Mouse (Mus musculus): Measurements from ENCODE around the gene Pde11a. TPM values are rescaled to one million over a fixed set of nuclear protein-coding genes. Genes with fewer than 3 reads are reported as not detected.

Pde11a gene
- polyA plus RNA-seq, 1 experiment from 2014 or later: 0.96 TPM

DNA sequence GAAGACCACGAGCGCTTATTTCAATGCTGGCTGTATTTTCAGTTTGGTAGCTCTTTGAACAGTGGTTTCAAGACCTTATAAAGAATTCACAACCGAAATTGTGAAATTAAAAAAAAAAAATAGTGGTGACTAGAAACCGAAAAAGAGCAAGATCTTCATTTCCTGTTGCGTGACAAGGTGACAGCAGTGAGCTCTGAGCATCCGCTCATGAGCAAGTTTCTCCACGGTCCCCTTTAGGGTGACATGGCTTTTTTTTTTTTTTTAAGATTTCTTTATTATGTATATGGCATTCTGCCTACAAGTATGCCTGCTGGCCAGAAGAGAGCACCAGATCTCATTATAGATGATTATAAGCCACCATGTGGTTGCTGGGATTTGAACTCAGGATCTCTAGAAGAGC lies 323.1 kb downstream of the Pde11a start:
- H3K9ac ChIP-seq: no peak overlapping the region
- WGBS: 91% methylated on average over 7 of the region's 7 CpGs
- no peaks in the 10 kb centered on the region for H3K36me3 ChIP-seq (replicated peaks)
- no peak overlapping the region for H3K4me2 ChIP-seq
- H3K9me3 ChIP-seq: no peaks in the 10 kb centered on the region
- H3K27ac ChIP-seq: no peak overlapping the region
- no peak overlapping the region for H3K4me3 ChIP-seq
- peaks cover 17% of the 10 kb centered on the region for H3K4me1 ChIP-seq
- H3K27me3 ChIP-seq (replicated peaks): no peaks in the 10 kb centered on the region
- no peak for ATAC-seq (replicated peaks)

DNA sequence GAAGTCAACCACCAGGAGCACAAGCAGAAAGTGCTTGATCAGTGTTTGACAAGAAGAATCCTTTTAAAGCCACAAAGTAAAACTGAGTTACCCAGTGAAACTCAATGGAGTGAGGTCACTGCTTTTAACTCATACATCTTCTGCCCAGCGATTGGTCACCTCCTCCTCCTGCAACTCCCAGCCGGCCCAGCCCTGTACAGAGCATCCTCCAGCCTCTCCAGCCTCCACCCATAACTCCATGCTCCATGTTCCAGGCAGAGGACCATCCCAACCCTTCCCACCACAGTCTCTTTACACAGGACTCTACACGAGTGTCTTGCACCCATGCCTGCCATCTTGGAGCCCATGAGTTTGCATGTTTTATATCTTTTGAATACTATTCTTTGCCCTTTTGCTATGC lies 323.9 kb downstream of the Pde11a start:
- no peaks in the 10 kb centered on the region for H3K27me3 ChIP-seq (replicated peaks)

DNA sequence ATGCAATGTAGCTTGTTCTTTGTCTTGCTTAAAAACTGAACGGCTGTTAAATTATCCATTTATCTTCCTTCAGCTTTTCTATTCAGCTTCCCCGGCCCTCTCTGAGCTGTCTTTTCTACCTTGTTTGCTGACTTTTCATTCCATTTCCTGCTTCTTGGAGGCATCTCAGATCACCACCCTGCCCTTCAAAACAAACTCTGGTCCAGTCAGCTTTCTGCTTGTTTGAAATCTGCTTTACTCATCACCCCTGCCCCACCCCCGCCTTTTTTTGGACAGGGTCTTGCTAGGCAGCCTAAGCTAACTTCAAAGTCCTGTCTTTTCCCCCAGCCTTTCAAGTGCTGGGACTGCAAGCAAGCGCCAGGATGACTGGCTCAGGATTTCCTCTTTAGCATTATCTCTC lies 332.4 kb downstream of the Pde11a start:
- Histone ChIP-seq H3K4me2 (no peak overlapping the region), H3K27me3 (replicated peaks) (no peaks in the 10 kb centered on the region), H3K4me1 (no peaks in the 10 kb centered on the region), H3K4me3 (no peak overlapping the region), H3K36me3 (replicated peaks) (no peaks in the 10 kb centered on the region), H3K9me3 (no peaks in the 10 kb centered on the region), H3K27ac (no peak overlapping the region), H3K9ac (no peak overlapping the region)
- no peak for ATAC-seq (replicated peaks)
- 16% methylated on average over 4 of the region's 4 CpGs for WGBS

More for the DNA sequence above, 323.9 kb downstream of the Pde11a start:
- Histone ChIP-seq H3K4me2 (no peak overlapping the region), H3K27ac (no peak overlapping the region), H3K4me3 (no peak overlapping the region), H3K36me3 (replicated peaks) (no peaks in the 10 kb centered on the region), H3K9me3 (no peaks in the 10 kb centered on the region), H3K9ac (no peak overlapping the region), H3K4me1 (peaks cover 17% of the 10 kb centered on the region)
- 89% methylated on average over 3 of the region's 3 CpGs for WGBS
- no peak for ATAC-seq (replicated peaks)

DNA sequence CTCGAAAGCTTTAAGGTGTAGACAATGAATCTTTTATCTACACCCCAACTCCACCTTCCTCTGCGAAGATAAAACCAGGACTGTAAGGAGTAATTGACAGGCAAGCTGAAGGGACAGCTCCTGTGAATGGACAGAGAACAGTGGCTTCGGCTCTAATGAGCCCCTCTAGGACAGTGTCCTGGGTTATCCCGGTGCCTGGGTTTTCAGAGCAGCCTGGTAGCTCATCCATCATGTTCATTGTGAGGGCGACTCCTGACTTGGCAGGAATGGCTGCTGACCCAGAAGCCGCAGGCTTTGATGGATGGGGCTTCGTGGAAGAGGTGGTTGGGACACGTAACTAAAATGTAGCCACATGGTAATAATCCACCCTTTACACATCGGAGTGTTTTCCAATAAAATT lies 335.7 kb downstream of the Pde11a start:
- Histone ChIP-seq H3K27me3 (replicated peaks) (no peaks in the 10 kb centered on the region), H3K9me3 (no peaks in the 10 kb centered on the region), H3K4me1 (0 out of 2 replicates have a peak, but pooled peaks cover 3% of the 10 kb centered on the region), H3K4me3 (no peak overlapping the region), H3K9ac (no peak overlapping the region), H3K36me3 (replicated peaks) (no peaks in the 10 kb centered on the region), H3K4me2 (no peak overlapping the region), H3K27ac (no peak overlapping the region)
- 77% methylated on average over 9 of the region's 9 CpGs for WGBS
- ATAC-seq (replicated peaks): no peak

DNA sequence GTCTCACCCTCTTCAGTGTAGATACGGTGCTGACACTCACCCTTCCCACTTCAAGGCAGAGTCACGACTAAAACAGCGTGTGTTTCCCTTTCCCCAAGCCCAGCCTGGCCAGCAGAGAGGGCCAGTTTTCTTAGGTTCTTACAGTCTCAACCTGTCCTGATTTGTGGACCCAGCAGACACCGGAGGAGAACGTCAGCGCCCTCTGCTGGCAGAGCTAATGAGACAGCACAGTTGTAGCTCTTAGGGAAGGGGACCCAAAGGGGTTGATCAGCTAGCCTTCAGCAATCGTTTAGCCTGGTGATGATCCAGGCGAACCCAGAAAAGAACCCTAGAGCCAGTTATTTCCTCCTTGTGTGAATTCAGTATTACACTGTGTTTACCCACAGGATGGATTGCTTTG lies 337.2 kb downstream of the Pde11a start:
- WGBS: 48% methylated on average over 8 of the region's 8 CpGs

DNA sequence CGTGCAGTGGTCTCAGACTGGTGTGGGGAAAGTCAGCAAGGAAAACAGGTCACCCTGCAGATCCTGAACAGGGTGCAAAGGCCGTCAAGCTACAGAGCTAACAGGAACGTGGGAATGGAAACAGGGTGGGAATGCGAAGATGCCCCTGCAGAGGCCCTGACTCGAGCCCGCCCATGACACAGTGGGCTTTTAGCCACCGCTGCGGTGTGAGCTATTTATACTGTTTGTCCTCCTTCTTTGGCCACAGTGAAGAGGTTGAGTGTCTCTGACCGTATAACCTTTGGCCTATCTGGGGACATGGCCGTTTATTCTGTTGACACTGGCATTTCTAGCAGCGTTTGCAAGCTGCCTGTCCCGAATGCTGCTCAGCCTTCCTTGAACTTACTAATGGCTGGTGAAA lies 338.9 kb downstream of the Pde11a start:
- 0 out of 2 replicates have a peak, but pooled peaks cover 3% of the 10 kb centered on the region for H3K4me1 ChIP-seq
- no peak overlapping the region for H3K27ac ChIP-seq
- no peaks in the 10 kb centered on the region for H3K36me3 ChIP-seq (replicated peaks)
- no peak overlapping the region for H3K9ac ChIP-seq
- H3K4me3 ChIP-seq: no peak overlapping the region
- no peaks in the 10 kb centered on the region for H3K27me3 ChIP-seq (replicated peaks)
- no peaks in the 10 kb centered on the region for H3K9me3 ChIP-seq
- WGBS: 64% methylated on average over 12 of the region's 12 CpGs
- no peak for ATAC-seq (replicated peaks)
- H3K4me2 ChIP-seq: no peak overlapping the region

More for the DNA sequence above, 337.2 kb downstream of the Pde11a start:
- Histone ChIP-seq H3K27ac (no peak overlapping the region), H3K4me3 (no peak overlapping the region), H3K9ac (no peak overlapping the region), H3K4me2 (no peak overlapping the region), H3K36me3 (replicated peaks) (no peaks in the 10 kb centered on the region), H3K27me3 (replicated peaks) (no peaks in the 10 kb centered on the region), H3K9me3 (no peaks in the 10 kb centered on the region), H3K4me1 (0 out of 2 replicates have a peak, but pooled peaks cover 3% of the 10 kb centered on the region)
- ATAC-seq (replicated peaks): no peak

DNA sequence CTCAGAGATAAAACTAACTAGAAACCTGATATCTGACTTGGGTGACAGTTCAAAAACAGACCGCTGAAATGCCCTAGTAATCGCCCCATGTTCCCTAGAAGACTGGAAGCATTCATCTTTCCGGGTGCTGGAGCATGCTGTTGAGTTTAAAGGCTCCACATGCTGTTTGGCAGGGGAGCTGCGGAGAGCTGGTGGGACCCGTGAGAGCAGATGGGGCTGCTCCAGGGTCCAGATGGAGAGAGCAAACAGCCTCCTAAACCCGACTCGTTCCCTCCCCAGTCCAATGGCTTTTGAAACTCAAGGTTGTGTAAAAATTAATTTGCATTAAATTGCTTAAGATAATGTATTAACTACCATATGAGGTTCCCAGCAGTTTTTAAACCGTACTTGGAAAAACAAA lies 339.9 kb downstream of the Pde11a start:
- no peaks in the 10 kb centered on the region for H3K36me3 ChIP-seq (replicated peaks)
- no peak for ATAC-seq (replicated peaks)
- H3K27ac ChIP-seq: no peak overlapping the region

DNA sequence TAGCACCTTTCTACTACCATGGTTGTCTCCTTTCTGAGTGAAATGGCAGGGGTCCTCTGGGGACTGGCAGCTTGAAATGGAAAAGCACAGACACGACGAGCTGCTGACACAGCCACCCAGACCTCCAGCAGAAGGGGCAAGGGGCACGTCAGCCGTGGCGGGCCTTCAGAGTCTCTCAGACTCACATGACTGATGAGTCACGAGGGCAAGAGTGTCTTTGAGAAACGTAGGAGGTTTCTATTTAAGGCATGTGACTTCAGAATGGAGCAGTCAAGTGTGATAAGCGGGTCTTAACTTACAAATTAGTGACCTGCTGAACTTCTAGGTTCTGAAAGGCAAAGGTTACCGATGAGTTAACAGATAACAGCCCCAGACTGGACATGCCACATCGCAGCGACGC lies 340.8 kb downstream of the Pde11a start:
- Histone ChIP-seq H3K9ac (no peak overlapping the region), H3K27ac (no peak overlapping the region)
- WGBS: 73% methylated on average over 12 of the region's 12 CpGs

More for the DNA sequence above, 339.9 kb downstream of the Pde11a start:
- Histone ChIP-seq H3K4me3 (no peak overlapping the region), H3K4me2 (no peak overlapping the region), H3K4me1 (0 out of 2 replicates have a peak, but pooled peaks cover 3% of the 10 kb centered on the region), H3K9me3 (no peaks in the 10 kb centered on the region), H3K27me3 (replicated peaks) (no peaks in the 10 kb centered on the region), H3K9ac (no peak overlapping the region)
- 40% methylated on average over 8 of the region's 8 CpGs for WGBS

DNA sequence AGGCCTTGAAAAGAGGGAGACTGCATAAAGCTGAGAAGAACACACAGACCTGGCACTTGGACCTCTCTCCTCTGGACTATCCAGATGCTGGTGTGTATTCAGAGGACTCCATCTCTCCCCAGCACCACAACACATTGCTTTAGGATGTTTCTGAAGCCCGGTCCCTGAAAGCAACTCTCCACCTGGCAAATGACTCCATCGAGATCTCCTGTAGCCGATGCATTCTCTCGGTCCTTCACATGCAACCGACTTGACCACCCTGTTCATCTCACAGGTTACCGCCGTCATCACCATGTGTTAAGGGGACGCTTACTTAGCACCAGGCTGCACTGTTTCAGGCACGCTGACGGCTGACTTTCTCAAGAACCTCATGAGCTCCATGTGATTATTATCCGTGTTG lies 343.7 kb downstream of the Pde11a start:
- no peaks in the 10 kb centered on the region for H3K36me3 ChIP-seq (replicated peaks)
- H3K27ac ChIP-seq: no peak overlapping the region
- 96% methylated on average over 11 of the region's 11 CpGs for WGBS
- ATAC-seq (replicated peaks): no peak
- H3K9me3 ChIP-seq: no peaks in the 10 kb centered on the region
- H3K4me2 ChIP-seq: no peak overlapping the region
- no peaks in the 10 kb centered on the region for H3K27me3 ChIP-seq (replicated peaks)
- H3K4me3 ChIP-seq: no peak overlapping the region
- H3K4me1 ChIP-seq: peaks cover 5% of the 10 kb centered on the region
- no peak overlapping the region for H3K9ac ChIP-seq

More for the DNA sequence above, 340.8 kb downstream of the Pde11a start:
- Histone ChIP-seq H3K4me3 (no peak overlapping the region), H3K4me2 (no peak overlapping the region), H3K27me3 (replicated peaks) (no peaks in the 10 kb centered on the region), H3K9me3 (no peaks in the 10 kb centered on the region), H3K4me1 (0 out of 2 replicates have a peak, but pooled peaks cover 3% of the 10 kb centered on the region), H3K36me3 (replicated peaks) (no peaks in the 10 kb centered on the region)
- no peak for ATAC-seq (replicated peaks)

DNA sequence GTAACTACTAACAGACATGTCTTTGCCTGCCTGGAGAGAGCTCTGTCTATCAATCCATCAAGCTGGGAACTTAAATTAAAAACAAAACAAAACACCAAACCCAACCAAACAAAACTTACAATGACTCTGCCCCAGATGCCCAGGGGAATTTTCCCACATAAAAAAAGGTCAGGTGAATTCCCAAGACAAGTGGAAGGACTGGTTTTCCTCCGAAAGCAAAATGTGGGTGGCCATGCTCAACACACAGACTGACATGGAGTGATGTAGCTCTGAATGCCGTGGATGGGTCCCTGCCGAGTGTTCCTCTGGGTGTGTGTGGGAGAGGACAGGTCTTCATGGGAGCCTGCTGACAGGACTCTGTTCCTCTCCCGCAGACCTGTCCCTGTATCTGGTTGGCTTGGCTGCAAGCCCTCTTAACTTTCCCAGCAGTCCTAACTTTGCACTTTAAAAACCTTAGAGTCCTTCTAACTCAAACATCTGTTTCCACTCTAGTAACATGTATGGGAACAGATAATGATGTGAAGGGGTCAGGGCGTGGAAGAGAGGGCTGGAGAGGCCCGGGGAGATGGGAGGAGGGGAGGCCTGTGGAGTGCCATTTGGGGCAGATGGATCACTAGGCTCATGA lies 346.9 kb downstream of the Pde11a start:
- WGBS: 78% methylated on average over 6 of the region's 6 CpGs
- Histone ChIP-seq H3K36me3 (replicated peaks) (no peaks in the 10 kb centered on the region), H3K27ac (no peak overlapping the region), H3K9me3 (no peaks in the 10 kb centered on the region), H3K9ac (no peak overlapping the region), H3K27me3 (replicated peaks) (no peaks in the 10 kb centered on the region), H3K4me1 (peaks cover 24% of the 10 kb centered on the region), H3K4me3 (no peak overlapping the region), H3K4me2 (no peak overlapping the region)
- ATAC-seq (replicated peaks): no peak

DNA sequence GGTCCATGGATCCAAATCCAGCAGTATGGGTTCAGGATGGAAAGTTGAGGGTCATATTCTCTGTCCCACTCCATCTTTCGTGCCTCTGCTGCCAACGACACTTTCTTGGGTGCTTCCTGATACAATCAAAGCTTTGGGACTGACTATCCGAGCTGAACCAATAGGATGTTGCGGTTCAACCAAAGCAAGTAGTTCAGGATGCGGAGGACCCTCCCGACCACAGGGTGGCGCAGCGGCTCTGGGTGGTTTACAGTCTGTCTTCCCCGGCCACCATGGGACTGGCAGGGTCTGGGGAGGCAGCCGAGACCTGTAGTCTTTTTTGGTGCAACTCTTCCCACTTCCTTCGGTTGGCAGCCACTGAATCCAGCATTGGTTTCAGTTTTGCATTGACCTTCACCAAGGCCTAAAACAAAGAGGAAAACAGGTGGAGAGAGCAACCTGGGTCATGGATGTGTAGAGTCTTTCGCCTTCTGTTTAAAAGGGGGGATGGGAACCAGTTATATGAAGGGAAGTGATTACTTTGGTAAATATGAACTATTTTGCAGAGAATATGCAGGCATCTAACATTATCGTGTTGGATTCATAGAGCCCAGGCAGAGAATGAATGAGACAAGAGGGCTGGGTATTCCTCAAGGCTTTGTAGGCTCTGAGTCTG lies 347.6 kb downstream of the Pde11a start:
- no peak overlapping the region for H3K4me2 ChIP-seq
- no peaks in the 10 kb centered on the region for H3K27me3 ChIP-seq (replicated peaks)
- no peak for ATAC-seq (replicated peaks)
- H3K4me1 ChIP-seq: peaks cover 24% of the 10 kb centered on the region
- H3K9me3 ChIP-seq: no peaks in the 10 kb centered on the region
- H3K36me3 ChIP-seq (replicated peaks): no peaks in the 10 kb centered on the region
- no peak overlapping the region for H3K9ac ChIP-seq
- H3K4me3 ChIP-seq: no peak overlapping the region
- H3K27ac ChIP-seq: no peak overlapping the region
- WGBS: 51% methylated on average over 13 of the region's 13 CpGs

DNA sequence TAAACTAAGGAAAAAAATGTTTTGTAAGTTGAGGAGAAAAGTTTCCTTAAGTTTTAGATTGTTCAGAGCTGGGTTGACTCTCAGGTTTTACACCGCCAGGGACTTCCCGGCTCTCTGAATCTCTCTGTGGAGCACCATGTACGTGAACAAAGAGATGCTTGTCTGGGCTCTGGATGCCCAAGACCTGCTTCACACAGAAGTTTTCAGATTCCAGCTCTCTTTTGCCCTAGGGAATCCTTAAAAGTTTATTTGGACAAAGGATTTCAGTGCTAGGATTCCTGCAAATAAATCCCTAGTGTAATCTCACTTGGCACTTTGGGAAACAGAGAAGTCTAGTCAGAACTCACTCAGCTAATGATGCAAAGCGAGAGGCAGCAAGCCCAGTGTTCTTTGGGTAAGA lies 348.9 kb downstream of the Pde11a start:
- no peaks in the 10 kb centered on the region for H3K9me3 ChIP-seq
- peak overlapping the region; percentile 91 for H3K27ac ChIP-seq
- no peak overlapping the region for H3K4me3 ChIP-seq
- no peak overlapping the region for H3K9ac ChIP-seq
- H3K4me1 ChIP-seq: peaks cover 30% of the 10 kb centered on the region
- no peak for ATAC-seq (replicated peaks)
- WGBS: 55% methylated on average over 4 of the region's 4 CpGs
- H3K4me2 ChIP-seq: no peak overlapping the region
- no peaks in the 10 kb centered on the region for H3K27me3 ChIP-seq (replicated peaks)
- H3K36me3 ChIP-seq (replicated peaks): no peaks in the 10 kb centered on the region

Data from midbrain, embryonic 15.5 days (tissue).